Mouse (Mus musculus) midbrain, embryonic 14.5 days (tissue): ENCODE data around the gene Rbm20. TPM values are rescaled to one million over a fixed set of nuclear protein-coding genes. Genes with fewer than 3 reads are reported as not detected.
A peak's percentile ranks its signal among the peaks of the same experiment; 100 is the strongest.

Experiments used
- ATAC-seq: fragments of 200-750 bp; cut with Nextera tagmentation; 2 replicates; pipeline ENCODE4 v1.8.0; 2017; ENCODE audit warnings: moderate number of reproducible peaks, moderate library complexity; ENCODE audit not compliant: low FRiP score, low TSS enrichment
- DNase-seq: peaks from one replicate; pipeline ENCODE4 v3.0.0-alpha.2; 2015
- H3K27ac ChIP-seq: fragments of 300-500 bp; sonication (generic); replicated peaks from 2 replicates; pipeline ENCODE4 v1.5.1; 2014; ENCODE audit warnings: mild to moderate bottlenecking, low read depth, low read length, moderate library complexity
- H3K27me3 ChIP-seq: fragments of 300-500 bp; sonication (generic); 2 replicates; pipeline ENCODE4 v1.6.1; 2014; ENCODE audit warnings: low read length, control low read depth, mixed read lengths; ENCODE audit not compliant: control insufficient read depth, insufficient read depth
- H3K36me3 ChIP-seq: fragments of 300-500 bp; sonication (generic); 2 replicates; pipeline ENCODE4 v1.6.1; 2014; ENCODE audit warnings: low read length, control low read depth; ENCODE audit not compliant: control insufficient read depth, insufficient read depth
- H3K4me1 ChIP-seq: fragments of 300-500 bp; sonication (generic); 2 replicates; pipeline ENCODE4 v1.6.1; 2014; ENCODE audit warnings: mild to moderate bottlenecking, antibody characterized with exemption, low read length, control low read depth; ENCODE audit not compliant: control insufficient read depth, insufficient read depth
- H3K4me2 ChIP-seq: fragments of 300-500 bp; sonication (generic); 2 replicates; pipeline ENCODE4 v1.6.1; 2014; ENCODE audit warnings: mild to moderate bottlenecking, low read length, moderate library complexity
- H3K4me3 ChIP-seq: fragments of 300-500 bp; sonication (generic); replicated peaks from 2 replicates; pipeline ENCODE4 v1.5.1; 2014; ENCODE audit warnings: low read depth, low read length
- H3K9ac ChIP-seq: fragments of 300-500 bp; sonication (generic); replicated peaks from 2 replicates; pipeline ENCODE4 v1.6.1; 2014; ENCODE audit warnings: mild to moderate bottlenecking, low read length, moderate library complexity
- H3K9me3 ChIP-seq: fragments of 300-500 bp; sonication (generic); 2 replicates; pipeline ENCODE4 v1.6.1; 2016; ENCODE audit warnings: low read length, control low read depth, mixed read lengths; ENCODE audit not compliant: control insufficient read depth
- WGBS: fragments of 180-500 bp; shearing (Covaris S2); extraction: QIAGEN DNeasy Blood & Tissue Kit; methylation state at CpG from one replicate; pipeline ENCODE4 v1.1.7; 2014; 5-methylcytosine and 5-hydroxymethylcytosine counted together
- polyA plus RNA-seq: library from polyadenylated mRNA; unstranded; fragments of >200 nt; fragmentation: Nextera tagmentation; extraction: Ambion mirVana; gene quantifications from 2 replicates; pipeline ENCODE4 v1.2.1, GENCODE M21; 2014

Gene Rbm20
- polyA plus RNA-seq, 1 experiment from 2014 or later = 0.61 TPM

DNA sequence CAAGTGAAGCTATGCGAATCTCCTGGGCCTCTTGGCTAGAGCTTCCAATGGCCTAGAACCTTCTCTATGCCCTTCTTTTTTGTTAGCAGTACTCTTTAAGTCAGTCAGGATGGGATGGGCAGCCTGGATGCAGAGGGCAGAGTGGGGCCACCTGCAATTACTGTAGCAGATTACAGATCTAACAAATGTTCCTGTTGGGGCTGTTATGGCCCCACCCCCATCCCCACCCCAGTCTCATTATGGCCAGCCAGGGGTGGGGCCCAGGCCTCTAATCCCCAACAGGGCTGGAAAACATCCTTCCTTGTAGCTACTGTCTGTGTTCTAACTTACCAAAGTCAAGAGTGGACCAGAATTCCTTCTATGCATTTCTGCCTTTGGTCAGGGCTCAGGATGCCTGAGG, 191.7 kb downstream of the Rbm20 start:
- H3K9me3 ChIP-seq = no peaks in the 10 kb centered on the region
- H3K27me3 ChIP-seq = no peaks in the 10 kb centered on the region
- no peak overlapping the region for H3K4me3 ChIP-seq
- H3K36me3 ChIP-seq = no peaks in the 10 kb centered on the region
- H3K4me1 ChIP-seq = no peaks in the 10 kb centered on the region
- no peak overlapping the region for H3K27ac ChIP-seq
- 89% methylated on average over 1 of the region's 1 CpGs for WGBS
- H3K4me2 ChIP-seq = no peak overlapping the region
- no peak overlapping the region for H3K9ac ChIP-seq
- ATAC-seq (no peak), DNase-seq (no peak)

DNA sequence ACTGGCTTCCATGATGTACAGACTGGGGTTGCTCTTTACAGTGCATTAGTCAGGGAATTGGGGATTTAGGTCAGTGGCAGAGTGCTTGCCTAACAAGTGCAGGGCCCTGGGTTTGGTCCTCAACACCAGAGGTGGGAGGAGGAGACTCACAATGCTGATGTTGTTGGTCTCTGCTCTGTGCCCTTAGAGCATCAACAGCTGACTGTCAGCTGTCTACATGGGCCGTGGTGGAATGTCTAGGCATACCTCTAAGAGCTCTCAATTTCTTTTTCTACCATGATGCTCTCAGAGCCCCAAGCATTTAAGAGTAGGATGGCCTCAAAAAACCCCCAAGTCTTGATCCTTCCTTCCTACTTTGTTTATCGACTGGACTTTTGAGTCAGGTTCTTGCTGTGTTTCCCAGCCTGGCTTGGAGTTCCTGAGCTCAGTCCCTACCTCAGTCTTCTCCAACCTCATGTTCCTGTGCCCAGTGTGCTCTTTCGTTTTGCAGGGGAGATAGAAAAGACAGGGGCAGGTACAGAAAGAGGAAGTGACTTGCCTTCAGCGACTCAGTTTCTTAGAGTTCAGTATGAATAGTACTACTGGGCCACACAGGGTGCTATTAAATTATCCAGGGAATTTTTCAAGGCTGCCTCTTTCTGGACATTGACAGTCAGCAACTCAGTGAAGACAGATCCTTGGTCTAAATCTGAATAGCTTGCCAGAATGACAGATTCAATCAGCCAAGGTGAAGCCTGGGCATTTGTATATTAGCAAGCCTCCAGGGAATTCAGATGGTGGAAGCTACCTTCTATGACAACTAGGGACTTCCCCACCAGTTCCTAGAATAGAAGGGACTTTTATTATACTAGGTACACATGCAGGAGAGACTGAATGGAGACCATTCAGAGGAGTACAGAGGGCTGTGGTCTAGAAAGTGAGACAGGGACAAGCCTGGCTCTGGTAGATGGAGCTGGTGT, 192.6 kb downstream of the Rbm20 start:
- DNase-seq = no peak
- 75% methylated on average over 4 of the region's 4 CpGs for WGBS
- Histone ChIP-seq H3K27me3 (no peaks in the 10 kb centered on the region), H3K4me3 (no peak overlapping the region), H3K4me1 (peaks cover 4% of the 10 kb centered on the region; the same call in 1 of the 2 replicates), H3K36me3 (no peaks in the 10 kb centered on the region), H3K9ac (no peak overlapping the region), H3K9me3 (no peaks in the 10 kb centered on the region), H3K4me2 (no peak overlapping the region), H3K27ac (no peak overlapping the region)
- ATAC-seq = no peak

DNA sequence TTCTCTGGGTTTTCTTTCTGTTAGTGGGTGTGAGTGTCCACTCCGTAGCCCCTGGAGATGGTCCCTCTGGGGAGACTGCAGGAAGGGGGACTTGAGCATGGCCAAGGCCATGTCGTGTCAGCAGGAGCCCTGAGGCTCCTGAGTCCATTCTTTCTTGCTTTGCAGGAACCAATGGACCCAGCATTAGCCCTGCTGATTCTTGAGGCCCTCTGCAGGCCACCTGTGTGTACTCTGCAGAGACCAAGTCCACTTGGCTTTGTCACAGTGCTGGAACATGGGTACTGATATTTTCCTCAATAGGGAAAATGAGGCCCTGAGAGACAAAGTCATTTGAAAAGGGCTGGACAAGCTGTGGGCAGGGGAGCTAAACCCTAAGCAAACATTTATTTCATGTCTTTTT, 193.5 kb downstream of the Rbm20 start:
- WGBS = 47% methylated on average over 2 of the region's 2 CpGs

DNA sequence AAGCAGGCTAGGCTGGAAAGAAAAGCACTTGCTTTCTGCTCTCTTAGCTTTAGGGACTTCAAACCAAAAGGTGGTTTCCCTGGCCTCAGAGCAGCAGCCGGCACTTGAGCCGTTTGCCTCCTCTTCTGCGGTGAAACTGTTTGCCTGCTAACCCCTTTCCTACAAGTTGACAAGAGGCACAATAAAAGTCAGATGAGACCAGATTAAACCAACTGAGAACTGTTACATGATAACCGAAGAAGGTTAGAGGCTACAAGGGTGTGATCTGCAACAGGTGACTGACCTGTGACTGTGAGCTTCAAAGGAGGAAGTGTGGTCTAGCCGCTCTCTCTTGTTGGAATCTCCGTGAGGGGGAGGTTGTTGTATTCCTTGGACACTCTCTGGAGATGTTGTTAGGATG, 194.4 kb downstream of the Rbm20 start:
- peaks cover 12% of the 10 kb centered on the region; the same call in 1 of the 2 replicates for H3K4me1 ChIP-seq
- H3K36me3 ChIP-seq = no peaks in the 10 kb centered on the region
- no peak for DNase-seq
- H3K9ac ChIP-seq = no peak overlapping the region
- no peaks in the 10 kb centered on the region for H3K27me3 ChIP-seq
- 88% methylated on average over 6 of the region's 6 CpGs for WGBS
- H3K9me3 ChIP-seq = no peaks in the 10 kb centered on the region
- H3K4me2 ChIP-seq = no peak overlapping the region
- no peak for ATAC-seq
- H3K27ac ChIP-seq = no peak overlapping the region
- H3K4me3 ChIP-seq = no peak overlapping the region

More for the DNA sequence above, 193.5 kb downstream of the Rbm20 start:
- Histone ChIP-seq H3K4me3 (no peak overlapping the region), H3K36me3 (no peaks in the 10 kb centered on the region), H3K27ac (no peak overlapping the region), H3K9ac (no peak overlapping the region), H3K27me3 (no peaks in the 10 kb centered on the region), H3K4me2 (no peak overlapping the region), H3K9me3 (no peaks in the 10 kb centered on the region), H3K4me1 (peaks cover 6% of the 10 kb centered on the region; the same call in 1 of the 2 replicates)
- DNase-seq (no peak), ATAC-seq (no peak)

DNA sequence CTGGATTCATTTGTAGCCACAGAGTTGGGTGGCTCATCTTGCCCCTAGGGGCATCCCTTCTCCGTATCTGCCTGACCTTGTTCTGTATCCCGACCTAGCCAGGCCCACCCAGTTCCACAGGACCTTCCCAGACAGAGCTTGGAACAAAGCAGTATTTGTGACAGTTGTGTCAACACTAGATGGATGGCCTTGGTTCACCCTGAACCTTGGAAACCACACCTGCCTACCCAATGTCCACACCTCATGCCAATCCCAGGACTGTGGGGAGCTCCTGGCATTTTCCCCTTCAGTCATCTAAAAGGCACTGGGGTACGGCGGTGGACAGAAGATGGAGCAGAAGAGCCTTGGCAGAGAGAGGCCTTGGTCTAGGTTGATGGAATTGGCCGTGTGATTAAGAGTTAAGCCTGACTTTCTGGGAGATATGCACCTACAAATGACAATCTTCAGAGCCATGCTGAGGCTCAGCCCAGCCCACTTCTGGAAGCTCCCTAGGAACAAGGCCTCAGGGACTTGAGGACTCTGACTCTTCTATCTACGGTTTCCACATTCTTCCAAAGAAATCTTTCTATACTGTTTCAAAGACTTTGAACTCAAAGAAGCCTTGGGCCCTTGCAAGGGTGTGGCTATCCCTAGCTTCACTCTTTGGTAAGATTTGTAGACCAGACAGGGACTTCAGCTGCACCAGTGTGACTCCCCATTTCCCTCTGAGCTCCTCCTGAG, 196.0 kb downstream of the Rbm20 start:
- 87% methylated on average over 6 of the region's 6 CpGs for WGBS
- no peak overlapping the region for H3K27ac ChIP-seq

DNA sequence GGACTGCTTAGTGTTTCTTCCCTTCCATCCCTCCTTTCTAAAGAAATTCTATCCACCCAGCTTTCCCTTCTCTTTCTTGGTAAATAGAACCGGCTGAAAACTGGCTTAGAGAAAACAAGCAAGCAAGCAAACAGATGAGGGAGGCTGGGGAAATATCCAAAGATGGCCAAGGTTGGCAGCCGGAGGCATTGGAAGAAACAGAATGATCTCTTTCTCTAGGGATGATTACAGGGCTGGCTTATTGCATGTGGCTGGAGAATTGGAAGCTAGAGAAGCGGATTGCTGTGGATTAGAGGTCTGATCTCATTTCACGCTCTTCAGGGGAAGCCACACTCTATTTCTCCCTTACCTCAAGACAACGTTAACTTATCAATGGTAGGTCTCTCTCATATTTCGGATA, 198.1 kb downstream of the Rbm20 start:
- ATAC-seq = no peak
- WGBS = 26% methylated on average over 6 of the region's 6 CpGs
- Histone ChIP-seq H3K4me2 (no peak overlapping the region), H3K27me3 (no peaks in the 10 kb centered on the region), H3K4me3 (no peak overlapping the region), H3K27ac (peak overlapping the region; percentile 53; the same call in 1 of the 2 replicates), H3K9me3 (no peaks in the 10 kb centered on the region), H3K4me1 (peaks cover 12% of the 10 kb centered on the region; the same call in 1 of the 2 replicates), H3K36me3 (no peaks in the 10 kb centered on the region), H3K9ac (no peak overlapping the region)
- peak; percentile 63 for DNase-seq

More for the DNA sequence above, 196.0 kb downstream of the Rbm20 start:
- no peak overlapping the region for H3K9ac ChIP-seq
- no peak overlapping the region for H3K4me2 ChIP-seq
- no peaks in the 10 kb centered on the region for H3K36me3 ChIP-seq
- peaks cover 12% of the 10 kb centered on the region; the same call in 1 of the 2 replicates for H3K4me1 ChIP-seq
- no peak for DNase-seq
- no peaks in the 10 kb centered on the region for H3K27me3 ChIP-seq
- no peak for ATAC-seq
- H3K9me3 ChIP-seq = no peaks in the 10 kb centered on the region
- H3K4me3 ChIP-seq = no peak overlapping the region

DNA sequence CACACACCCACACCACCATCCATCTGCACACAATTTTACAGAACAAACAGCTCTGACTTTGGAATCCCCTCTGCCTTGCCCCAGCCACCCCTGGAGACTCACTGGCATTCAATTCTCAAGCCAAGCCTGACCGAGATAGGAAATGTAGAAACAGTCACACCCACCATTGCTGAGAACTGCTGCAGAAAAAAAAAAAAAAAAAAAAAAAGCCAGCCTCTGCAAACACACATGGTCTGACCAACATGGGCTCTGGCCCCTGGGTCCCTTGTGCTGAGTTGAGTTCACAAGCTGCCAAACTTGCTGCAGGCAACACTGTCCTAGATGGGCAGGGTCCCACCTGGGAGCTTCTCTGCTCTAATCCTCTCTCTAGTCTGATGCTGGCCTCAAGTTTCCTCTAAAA, 200.7 kb downstream of the Rbm20 start:
- ATAC-seq = no peak
- Histone ChIP-seq H3K27me3 (no peaks in the 10 kb centered on the region), H3K36me3 (no peaks in the 10 kb centered on the region), H3K4me1 (peaks cover 12% of the 10 kb centered on the region; the same call in 1 of the 2 replicates), H3K4me2 (no peak overlapping the region), H3K4me3 (no peak overlapping the region), H3K27ac (no peak overlapping the region), H3K9ac (no peak overlapping the region), H3K9me3 (no peaks in the 10 kb centered on the region)
- no peak for DNase-seq
- 58% methylated on average over 1 of the region's 1 CpGs for WGBS

DNA sequence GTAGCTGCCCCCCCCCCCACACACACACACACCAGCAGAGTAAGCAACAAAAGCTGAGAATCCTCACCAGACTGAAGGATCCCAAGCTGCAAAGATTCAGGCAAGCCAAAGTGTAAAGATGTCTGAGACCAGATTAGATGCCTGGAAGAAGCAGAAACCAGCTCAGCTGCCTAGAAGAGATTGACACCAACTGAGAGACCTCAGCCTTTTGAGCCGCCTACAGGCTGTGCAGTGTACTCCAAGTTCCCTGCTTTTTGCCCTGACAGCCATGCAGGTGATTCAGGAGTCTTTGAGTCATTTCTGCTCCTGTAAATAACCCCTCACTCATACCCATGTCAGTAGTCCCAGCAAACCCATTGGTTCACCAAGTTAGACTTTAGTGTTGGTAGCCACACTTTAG, 203.4 kb downstream of the Rbm20 start:
- no peak for ATAC-seq
- no peak for DNase-seq
- no peak overlapping the region for H3K27ac ChIP-seq
- H3K36me3 ChIP-seq = no peaks in the 10 kb centered on the region
- H3K9ac ChIP-seq = no peak overlapping the region
- no peak overlapping the region for H3K4me2 ChIP-seq
- no peak overlapping the region for H3K4me3 ChIP-seq
- WGBS = 81% methylated on average over 1 of the region's 1 CpGs
- no peaks in the 10 kb centered on the region for H3K27me3 ChIP-seq
- no peaks in the 10 kb centered on the region for H3K9me3 ChIP-seq
- H3K4me1 ChIP-seq = peaks cover 5% of the 10 kb centered on the region; the same call in 1 of the 2 replicates
